Mouse (Mus musculus) lung, adult 2 months (tissue): ENCODE data around the gene Dlgap1. TPM values are rescaled to one million over a fixed set of nuclear protein-coding genes. Genes with fewer than 3 reads are reported as not detected.

Source experiments
- DNase-seq: peaks from one replicate; pipeline ENCODE4 v3.0.0; 2022
- H3K4me1 ChIP-seq: fragments of 200-500 bp; 2 replicates; pipeline ENCODE4 v1.6.1; 2011; ENCODE audit warnings: low read length; ENCODE audit not compliant: control insufficient read depth, insufficient read depth
- H3K4me3 ChIP-seq: fragments of 200-500 bp; replicated peaks from 2 replicates; pipeline ENCODE3; 2011; ENCODE audit warnings: low read depth, mild to moderate bottlenecking, control low read depth, low read length; ENCODE audit errors: extremely low read depth
- CTCF ChIP-seq: fragments of 200-500 bp; IDR thresholded peaks from 2 replicates; pipeline ENCODE4 v1.5.1; 2011; ENCODE audit warnings: mild to moderate bottlenecking, low read length, control low read depth; ENCODE audit not compliant: insufficient read depth
- POLR2A ChIP-seq: fragments of 200-500 bp; IDR thresholded peaks from 2 replicates; pipeline ENCODE4 v1.6.1; 2011; ENCODE audit warnings: low read depth, mild to moderate bottlenecking, control low read depth, low read length, borderline replicate concordance; ENCODE audit errors: extremely low read depth
- WGBS: fragments of 180-500 bp; shearing (Covaris S2); methylation state at CpG from one replicate; pipeline ENCODE4 v1.1.7; 2018; 5-methylcytosine and 5-hydroxymethylcytosine counted together
- polyA plus RNA-seq: library from polyadenylated mRNA; depleted of rRNA; stranded (reverse); fragments of >200 nt; gene quantifications from 2 replicates; pipeline ENCODE4 v1.2.3, GENCODE M21; 2012

Dlgap1 gene
- polyA plus RNA-seq, 1 experiment: 0.63 TPM

DNA sequence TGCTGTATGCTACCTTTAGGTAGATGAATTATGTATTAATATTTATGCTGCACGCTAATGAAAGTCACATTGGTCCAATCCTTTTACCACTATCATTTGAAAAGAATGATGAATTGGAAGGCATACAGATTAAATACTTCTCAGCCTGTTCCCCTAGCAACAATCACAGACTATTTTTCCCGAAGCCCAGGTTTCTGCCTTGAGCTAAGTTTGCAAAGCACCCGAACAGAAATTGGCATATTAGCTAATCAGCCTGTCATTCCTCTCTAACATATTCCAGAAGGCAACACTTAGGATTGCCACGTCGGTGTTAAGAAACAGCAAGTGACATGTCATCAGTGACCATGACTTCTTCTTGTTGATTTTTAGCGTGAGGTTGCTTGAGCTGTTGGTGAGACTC lies 619.8 kb downstream of the Dlgap1 start:
- 63% methylated on average over 6 of the region's 6 CpGs for WGBS
- no peak overlapping the region for H3K4me3 ChIP-seq
- TF ChIP-seq CTCF (no peak), POLR2A (no peak)

DNA sequence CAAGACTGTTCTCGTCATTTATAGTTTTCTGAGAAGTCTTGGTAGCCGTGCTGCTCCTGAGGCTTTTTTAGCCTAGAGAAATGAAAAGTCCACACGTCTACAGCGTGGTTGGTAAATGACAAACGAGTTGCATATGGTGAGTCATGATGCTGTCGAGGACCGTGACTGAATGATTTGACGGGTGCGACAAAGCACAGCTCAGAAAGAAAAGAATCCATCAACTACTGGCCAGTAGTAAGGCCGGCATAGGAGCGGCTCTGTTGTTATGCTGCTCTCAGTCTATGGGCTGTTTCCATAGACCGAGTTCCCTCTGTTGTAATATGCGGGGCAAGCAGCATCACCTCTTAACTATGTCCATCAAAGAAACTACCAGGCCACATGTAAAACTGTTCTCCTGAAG lies 620.3 kb downstream of the Dlgap1 start:
- H3K4me1 ChIP-seq: no peaks in the 10 kb centered on the region
- DNase-seq: no peak
- TF ChIP-seq POLR2A: no peak
- no peak for TF ChIP-seq CTCF
- 79% methylated on average over 13 of the region's 13 CpGs for WGBS
- no peak overlapping the region for H3K4me3 ChIP-seq

More for the DNA sequence above, 619.8 kb downstream of the Dlgap1 start:
- DNase-seq: no peak
- H3K4me1 ChIP-seq: no peaks in the 10 kb centered on the region

DNA sequence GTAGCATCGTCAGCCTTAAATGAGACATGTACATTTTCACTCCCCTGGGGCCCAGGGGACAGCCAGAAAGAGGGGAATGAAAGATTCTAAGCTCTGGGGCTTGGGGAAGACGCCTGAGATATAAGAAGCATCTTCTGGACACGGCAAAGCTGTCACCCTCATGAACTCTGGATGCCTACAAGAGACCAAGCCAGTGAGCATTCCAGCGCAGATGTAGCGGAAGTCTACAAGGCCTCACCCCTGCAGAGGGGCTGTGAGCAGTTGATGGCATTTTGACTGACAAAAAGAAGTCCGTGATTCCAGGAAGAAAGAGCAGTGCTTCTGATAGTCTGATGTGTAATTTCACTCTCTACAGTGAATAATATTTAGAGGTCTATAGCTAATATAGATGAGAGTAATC lies 621.6 kb downstream of the Dlgap1 start:
- H3K4me1 ChIP-seq: no peaks in the 10 kb centered on the region
- TF ChIP-seq POLR2A: no peak
- no peak for TF ChIP-seq CTCF
- no peak overlapping the region for H3K4me3 ChIP-seq
- no peak for DNase-seq
- WGBS: 69% methylated on average over 6 of the region's 6 CpGs

DNA sequence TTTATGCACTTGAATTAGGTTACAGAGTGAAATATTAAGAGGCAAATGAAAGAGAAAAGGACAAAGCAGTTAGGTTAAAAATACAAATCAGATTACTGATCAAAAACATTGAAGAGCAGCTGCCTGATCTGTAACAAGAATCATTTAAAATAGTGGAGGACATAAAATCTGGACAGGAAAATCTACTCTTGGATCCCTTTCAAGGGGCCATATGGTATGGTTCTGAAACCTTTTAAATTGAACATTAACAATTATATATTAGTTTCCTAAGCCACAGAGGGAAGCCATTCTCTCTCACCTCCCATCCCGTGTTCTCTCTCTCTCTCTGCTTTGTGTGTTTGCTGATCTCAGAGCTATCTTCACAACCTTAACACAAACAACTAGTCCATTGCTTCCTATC lies 625.4 kb downstream of the Dlgap1 start:
- DNase-seq: no peak
- Histone ChIP-seq H3K4me1 (no peaks in the 10 kb centered on the region), H3K4me3 (no peak overlapping the region)
- TF ChIP-seq CTCF (no peak), POLR2A (no peak)
- 57% methylated on average over 1 of the region's 1 CpGs for WGBS

DNA sequence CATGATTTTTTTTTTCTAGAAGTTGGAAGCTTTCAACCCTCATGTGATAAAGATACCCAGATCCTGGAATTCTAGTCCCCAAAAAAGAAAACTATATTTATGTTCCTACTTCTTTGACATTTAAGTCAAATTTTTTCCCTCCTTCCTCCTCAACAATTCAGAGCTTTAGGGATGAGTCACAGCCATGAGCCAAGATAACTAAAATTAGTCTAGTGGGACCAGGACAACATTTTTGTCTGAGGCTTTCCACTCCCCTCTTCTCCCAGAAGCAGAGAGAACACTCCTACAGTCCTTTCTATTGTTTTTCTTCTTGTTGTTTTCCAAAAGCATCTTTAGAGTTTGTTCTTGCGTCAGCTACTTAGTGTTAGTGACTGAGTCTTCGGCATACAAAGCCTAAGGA lies 627.5 kb downstream of the Dlgap1 start:
- H3K4me3 ChIP-seq: no peak overlapping the region
- TF ChIP-seq CTCF (no peak), POLR2A (no peak)
- WGBS: 90% methylated on average over 2 of the region's 2 CpGs
- no peaks in the 10 kb centered on the region for H3K4me1 ChIP-seq
- DNase-seq: no peak

DNA sequence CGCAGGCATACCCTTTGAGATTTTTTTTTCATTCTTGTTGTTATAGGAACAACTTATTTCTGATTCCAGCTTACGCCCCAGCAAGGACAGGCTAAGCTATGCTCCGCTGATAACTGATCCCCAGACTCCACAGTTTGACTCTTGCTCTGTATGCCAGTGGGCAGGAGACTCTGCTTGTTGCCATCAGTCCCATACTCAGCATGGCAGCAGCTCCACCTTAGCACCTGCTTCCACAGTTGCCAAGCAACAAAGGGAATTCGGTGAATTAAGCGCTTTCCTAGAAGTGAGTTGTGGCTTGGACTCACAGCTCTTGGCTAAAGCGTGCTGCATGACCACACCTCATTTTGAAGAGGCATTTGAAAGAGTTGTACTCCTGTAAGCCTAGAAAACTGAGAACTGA lies 631.6 kb downstream of the Dlgap1 start:
- H3K4me1 ChIP-seq: no peaks in the 10 kb centered on the region
- no peak overlapping the region for H3K4me3 ChIP-seq
- TF ChIP-seq CTCF (no peak), POLR2A (no peak)
- 72% methylated on average over 6 of the region's 6 CpGs for WGBS
- DNase-seq: no peak

DNA sequence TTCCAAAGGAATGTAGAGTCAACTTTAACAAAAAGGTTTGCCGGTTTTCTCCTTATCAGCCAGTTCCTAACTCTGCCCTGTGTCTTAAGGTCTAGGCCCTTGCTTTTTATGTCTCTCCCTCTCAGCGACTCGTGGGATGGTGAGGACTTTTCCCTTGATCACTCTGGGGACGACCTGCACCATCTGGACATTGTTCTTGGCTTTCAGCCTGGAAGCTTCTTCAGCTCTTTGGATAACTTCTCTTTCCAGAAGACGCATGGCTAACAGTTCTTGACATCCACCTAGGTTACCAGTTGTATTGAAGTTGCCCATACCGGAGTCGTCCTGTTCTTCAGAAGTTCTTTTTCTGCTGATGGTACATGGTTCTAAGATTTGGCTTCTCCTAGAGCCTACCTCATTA lies 633.2 kb downstream of the Dlgap1 start:
- TF ChIP-seq POLR2A: no peak
- no peak for TF ChIP-seq CTCF
- no peak for DNase-seq
- 77% methylated on average over 7 of the region's 7 CpGs for WGBS
- Histone ChIP-seq H3K4me3 (no peak overlapping the region), H3K4me1 (no peaks in the 10 kb centered on the region)

DNA sequence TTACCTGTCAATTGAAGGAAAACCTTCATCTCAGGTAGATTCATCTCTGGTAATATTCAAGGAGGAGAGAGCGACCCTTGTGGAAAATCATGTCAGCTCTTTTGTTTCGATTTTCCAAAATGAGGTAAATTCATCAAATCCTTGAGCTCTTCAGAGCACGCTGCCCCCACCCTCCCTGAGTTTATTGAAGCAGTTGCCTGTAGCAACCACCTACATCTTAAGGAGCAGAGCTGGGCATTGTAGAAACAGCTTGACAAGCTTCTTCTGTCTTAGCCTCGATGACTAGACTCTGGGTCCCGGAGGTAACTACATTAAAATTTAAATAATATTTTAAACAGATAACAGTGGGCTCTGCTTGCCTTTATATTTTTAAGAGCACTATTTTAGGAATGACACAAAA lies 636.8 kb downstream of the Dlgap1 start:
- H3K4me3 ChIP-seq: no peak overlapping the region
- DNase-seq: no peak
- TF ChIP-seq CTCF: no peak
- TF ChIP-seq POLR2A: no peak
- H3K4me1 ChIP-seq: no peaks in the 10 kb centered on the region
- WGBS: 76% methylated on average over 5 of the region's 5 CpGs

DNA sequence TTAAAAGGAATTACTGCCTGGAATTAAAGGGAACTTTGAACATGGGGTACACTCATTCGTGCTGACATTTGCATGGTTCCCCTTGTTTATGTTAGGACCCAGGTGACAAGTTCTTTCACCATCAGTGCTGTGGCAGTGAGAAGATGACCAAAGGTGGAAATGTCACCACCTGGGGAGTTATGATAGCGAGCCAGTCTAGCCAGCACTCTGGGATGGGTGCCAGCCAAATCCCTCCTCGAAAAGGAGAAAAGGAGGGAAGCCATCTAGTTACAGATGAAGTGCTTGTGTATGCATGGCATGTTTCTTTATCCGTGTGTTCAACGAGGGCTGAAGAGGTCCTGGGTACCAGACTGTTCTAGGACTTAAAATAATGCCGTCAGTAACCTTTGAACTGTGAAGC lies 643.3 kb downstream of the Dlgap1 start:
- Histone ChIP-seq H3K4me1 (no peaks in the 10 kb centered on the region), H3K4me3 (no peak overlapping the region)
- TF ChIP-seq CTCF (no peak), POLR2A (no peak)
- no peak for DNase-seq
- 57% methylated on average over 6 of the region's 6 CpGs for WGBS

DNA sequence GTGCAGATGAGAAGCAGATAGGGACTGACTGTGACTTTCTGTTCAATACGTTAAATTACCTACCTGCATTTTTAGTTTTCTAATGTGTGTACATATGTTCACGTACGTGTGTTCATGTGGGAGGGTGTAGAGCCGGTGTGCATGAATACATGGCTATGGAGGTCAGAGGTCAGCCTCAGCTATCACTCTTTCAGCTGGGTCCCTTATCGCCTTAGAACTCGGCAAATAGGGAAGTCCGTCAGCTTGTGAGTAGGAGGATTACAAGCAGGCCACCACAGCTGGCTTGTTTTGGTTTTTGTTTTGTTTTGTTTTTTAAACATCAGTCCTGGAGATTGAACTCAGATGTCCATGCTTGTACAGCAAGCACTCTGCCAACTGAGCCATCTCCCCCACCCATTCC lies 645.0 kb downstream of the Dlgap1 start:
- Histone ChIP-seq H3K4me3 (no peak overlapping the region), H3K4me1 (no peaks in the 10 kb centered on the region)
- TF ChIP-seq CTCF (no peak), POLR2A (no peak)
- 84% methylated on average over 7 of the region's 7 CpGs for WGBS
- DNase-seq: no peak
